In the genomic region with DNA sequence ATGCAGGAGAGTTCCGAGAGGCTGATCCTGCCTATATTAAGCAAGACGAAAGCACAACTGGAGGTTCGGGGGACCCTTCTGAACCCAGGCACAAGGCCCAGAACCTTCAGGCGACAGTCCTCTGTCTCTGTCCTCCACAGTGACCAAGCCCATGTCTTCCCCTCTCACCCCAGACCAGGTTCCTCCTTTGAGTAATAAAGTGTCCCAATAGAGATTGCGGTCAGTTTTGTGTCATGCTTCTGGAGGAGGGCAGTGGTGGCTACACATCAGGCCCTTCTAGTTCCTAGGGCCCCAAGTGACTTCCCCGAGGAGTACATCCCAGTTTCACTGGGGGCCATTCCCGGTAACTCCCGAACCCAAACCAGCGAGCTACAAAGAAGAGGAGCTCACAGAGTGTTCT, we compare ENCODE assay signal across 24 mouse cellular contexts. TPM values are rescaled to one million over a fixed set of nuclear protein-coding genes. Genes with fewer than 3 reads are reported as not detected.
DNase-seq lines count a peak whose midpoint lies in the region; ATAC-seq and TF ChIP-seq lines count a peak whose summit lies in the region.
"Had no signal": no experiment of that assay in that cellular context is flagged by ENCODE, and none has a peak within 500 bp of the region (broad histone marks: within the 10 kb centered on the region; RNA-seq: fewer than 3 reads in every experiment).

No protein-coding gene starts in this region.

- H3K4me3 ChIP-seq in liver, embryonic 11.5 days (ENCODE audit: low read depth, low read length) = no peak overlapping the region
- H3K4me3 ChIP-seq in liver, embryonic 12.5 days = no peak overlapping the region
- H3K4me3 ChIP-seq in bone marrow, adult 2 months (replicated peaks; ENCODE audit: control insufficient read depth, low read depth, low read length) = peak overlapping the region; percentile 36
- H3K4me3 ChIP-seq in embryonic facial prominence, embryonic 10.5 days = no peak overlapping the region
- H3K4me3 ChIP-seq: heart, embryonic 13.5 days; hindbrain, embryonic 13.5 days; layer of hippocampus, adult 2 months; limb, embryonic 13.5 days; stomach, embryonic 15.5 days had no signal

- H3K4me1 ChIP-seq in liver, embryonic 11.5 days (replicated peaks; ENCODE audit: control insufficient read depth, insufficient read depth, low read length) = 0 out of 2 replicates have a peak, but pooled peaks cover 3% of the 10 kb centered on the region
- peaks cover 14% of the 10 kb centered on the region for H3K4me1 ChIP-seq in liver, embryonic 12.5 days
- peaks cover 7% of the 10 kb centered on the region for H3K4me1 ChIP-seq in bone marrow, adult 2 months (ENCODE audit: control insufficient read depth, insufficient read depth, low read length)
- H3K4me1 ChIP-seq in embryonic facial prominence, embryonic 10.5 days = peaks cover 13% of the 10 kb centered on the region
- H3K4me1 ChIP-seq: hindbrain, embryonic 13.5 days; limb, embryonic 13.5 days had no signal

- H3K9me3 ChIP-seq in liver, embryonic 11.5 days (ENCODE audit: control insufficient read depth, low read length) = no peaks in the 10 kb centered on the region
- H3K9me3 ChIP-seq in liver, embryonic 12.5 days (replicated peaks) = no peaks in the 10 kb centered on the region
- no peaks in the 10 kb centered on the region for H3K9me3 ChIP-seq in embryonic facial prominence, embryonic 10.5 days
- H3K9me3 ChIP-seq: heart, embryonic 13.5 days; hindbrain, embryonic 13.5 days; limb, embryonic 13.5 days; stomach, embryonic 15.5 days had no signal

- no peaks in the 10 kb centered on the region for H3K36me3 ChIP-seq in liver, embryonic 11.5 days (ENCODE audit: control insufficient read depth, insufficient read depth, low read length)
- H3K36me3 ChIP-seq in liver, embryonic 12.5 days = no peaks in the 10 kb centered on the region
- no peaks in the 10 kb centered on the region for H3K36me3 ChIP-seq in embryonic facial prominence, embryonic 10.5 days (replicated peaks)
- H3K36me3 ChIP-seq: heart, embryonic 13.5 days; hindbrain, embryonic 13.5 days; limb, embryonic 13.5 days; stomach, embryonic 15.5 days had no signal

- H3K27ac ChIP-seq in liver, embryonic 11.5 days (ENCODE audit: low read depth, low read length) = no peak overlapping the region
- H3K27ac ChIP-seq in liver, embryonic 12.5 days = no peak overlapping the region
- peak overlapping the region; percentile 85 for H3K27ac ChIP-seq in bone marrow, adult 2 months (ENCODE audit: control insufficient read depth, insufficient read depth, low read depth, low read length, poor library complexity)
- H3K27ac ChIP-seq in embryonic facial prominence, embryonic 10.5 days (replicated peaks) = peak overlapping the region; percentile 40; the same call in 1 of the 2 replicates
- H3K27ac ChIP-seq: heart, embryonic 13.5 days; hindbrain, embryonic 13.5 days; layer of hippocampus, adult 2 months; limb, embryonic 13.5 days; stomach, embryonic 15.5 days had no signal

- DNase-seq in liver, embryonic 11.5 days (ENCODE audit: low spot score) = no peak
- no peak for DNase-seq in embryonic facial prominence, embryonic 10.5 days (ENCODE audit: low spot score)
- peak; percentile 41 to 59 for DNase-seq in monocyte, adult 2 months (ENCODE audit: low read depth in 1 of 2, low spot score in 2 of 2)
- DNase-seq in gastrocnemius, postnatal 4 days (ENCODE audit: low spot score in 2 of 2) = no peak
- DNase-seq in urinary bladder, adult 18-20 months (ENCODE audit: low spot score in 2 of 2) = no peak
- DNase-seq: adrenal gland, adult 8-10 months; cerebellum, adult 2 months; cerebellum, postnatal 25 days; embryo, embryonic 11 days; heart, adult 11 months; heart, postnatal 14 days; kidney, adult 18-20 months; kidney, postnatal 14 days; thymus, postnatal 25 days had no signal

- ATAC-seq in liver, embryonic 11.5 days (replicated peaks; ENCODE audit: low FRiP score) = no peak
- ATAC-seq in liver, embryonic 12.5 days = no peak
- ATAC-seq: activated CD4-positive, CD25-positive, alpha-beta regulatory T cell, adult 4 months; forebrain, embryonic 14.5 days; inflammation-experienced regulatory T-cells, adult 6 months had no signal

- 0 out of 2 replicates have a peak overlapping the region, but pooled peaks have one; percentile 12 for H3K9ac ChIP-seq in liver, embryonic 11.5 days (ENCODE audit: low read depth, low read length)
- H3K9ac ChIP-seq in liver, embryonic 12.5 days = no peak overlapping the region
- H3K9ac ChIP-seq: heart, embryonic 13.5 days; hindbrain, embryonic 13.5 days; limb, embryonic 13.5 days; stomach, embryonic 15.5 days had no signal

- TF ChIP-seq POLR2A in bone marrow, adult 2 months (IDR thresholded peaks at IDR 0.05; ENCODE audit: borderline replicate concordance, control insufficient read depth, low read depth, low read length) = no peak

- H3K4me2 ChIP-seq in liver, embryonic 11.5 days = no peak overlapping the region
- no peak overlapping the region for H3K4me2 ChIP-seq in liver, embryonic 12.5 days
- H3K4me2 ChIP-seq: heart, embryonic 13.5 days; hindbrain, embryonic 13.5 days; limb, embryonic 13.5 days; stomach, embryonic 15.5 days had no signal

- WGBS in liver, embryonic 11.5 days = 84% methylated on average over 9 of the region's 9 CpGs
- 73% methylated on average over 9 of the region's 9 CpGs for WGBS in liver, embryonic 12.5 days (ENCODE audit: insufficient replicate concordance)
- 43% methylated on average over 9 of the region's 9 CpGs for WGBS in bone marrow, adult 2 months
- 90% methylated on average over 9 of the region's 9 CpGs for WGBS in embryonic facial prominence, embryonic 10.5 days

- TF ChIP-seq CTCF in bone marrow, adult 2 months (IDR thresholded peaks at IDR 0.05; ENCODE audit: control insufficient read depth, insufficient read depth, low read length) = no peak

- no peaks in the 10 kb centered on the region for H3K27me3 ChIP-seq in liver, embryonic 11.5 days (replicated peaks; ENCODE audit: control insufficient read depth, insufficient read depth, low read length)
- no peaks in the 10 kb centered on the region for H3K27me3 ChIP-seq in liver, embryonic 12.5 days (replicated peaks)
- no peaks in the 10 kb centered on the region for H3K27me3 ChIP-seq in embryonic facial prominence, embryonic 10.5 days (replicated peaks; ENCODE audit: low read depth, poor library complexity, severe bottlenecking)
- H3K27me3 ChIP-seq: heart, embryonic 13.5 days; hindbrain, embryonic 13.5 days; limb, embryonic 13.5 days; stomach, embryonic 15.5 days had no signal

RNA-seq across cellular contexts. Expression of a gene that starts 32.8 kb away (rescaled TPM):
- 49.8 and 53.0 TPM in 2 replicates for polyA plus RNA-seq in liver, embryonic 11.5 days (2014; fragmentation: Nextera tagmentation; extraction: Ambion mirVana)
- polyA plus RNA-seq in liver, embryonic 12.5 days (2016; fragmentation: Nextera tagmentation; extraction: Ambion mirVana) = 32.5 and 34.2 TPM in 2 replicates
- 264 and 399 TPM in 2 replicates for polyA plus RNA-seq in bone marrow, adult 2 months (2011; ENCODE audit: insufficient read depth, insufficient read length, low replicate concordance, missing spikeins)
- 45.7 and 46.9 TPM in 2 replicates for polyA plus RNA-seq in embryonic facial prominence, embryonic 10.5 days (2016; fragmentation: Nextera tagmentation; extraction: Ambion mirVana)
- total RNA-seq in gastrocnemius, postnatal 4 days (2021) = 100 to 1,000 TPM; 171 to 187 TPM

RNA-seq across cellular contexts. Expression of a gene that starts 54.0 kb away (rescaled TPM):
- 377 and 390 TPM in 2 replicates for polyA plus RNA-seq in liver, embryonic 11.5 days (2014; fragmentation: Nextera tagmentation; extraction: Ambion mirVana)
- 239 and 249 TPM in 2 replicates for polyA plus RNA-seq in liver, embryonic 12.5 days (2016; fragmentation: Nextera tagmentation; extraction: Ambion mirVana)
- 172 and 288 TPM in 2 replicates for polyA plus RNA-seq in bone marrow, adult 2 months (2011; ENCODE audit: insufficient read depth, insufficient read length, low replicate concordance, missing spikeins)
- polyA plus RNA-seq in embryonic facial prominence, embryonic 10.5 days (2016; fragmentation: Nextera tagmentation; extraction: Ambion mirVana) = 287 and 289 TPM in 2 replicates
- total RNA-seq in gastrocnemius, postnatal 4 days (2021) = 100 to 1,000 TPM; 152 to 157 TPM

Comparison
In these comparisons a context has a peak if more than half of its experiments do, and no peak if none do; other contexts are left out.
1. DNase-seq: peak in monocyte, adult 2 months (2 of 2); none in liver, embryonic 11.5 days (single experiment), embryonic facial prominence, embryonic 10.5 days (single experiment), gastrocnemius, postnatal 4 days (0 of 2) and urinary bladder, adult 18-20 months (0 of 2).
2. H3K27ac ChIP-seq: peak in bone marrow, adult 2 months (single experiment) and embryonic facial prominence, embryonic 10.5 days (single experiment); none in liver, embryonic 11.5 days (single experiment) and liver, embryonic 12.5 days (single experiment).